Mouse (Mus musculus): ENCODE measurements at regions not wholly inside any gene's neighbourhood (a gene's known extent, or its start where the extent isn't known, plus 50 kb on each side); places are given as distances from the start of the nearest gene placed in this dataset.

- TF ChIP-seq CTCF (IDR thresholded peaks at IDR 0.05; ENCODE audit: insufficient read depth, low read depth, low read length) (no peak), POLR2A (IDR thresholded peaks at IDR 0.05; ENCODE audit: insufficient read depth, low read depth, low read length) (no peak)
Observed at GRCm38 (mm10) chr5:126544261-126544976, 697.2 kb upstream of the Tmem132c start.
